Mouse (Mus musculus) liver, adult 2 months (tissue): Measurements from ENCODE around the gene Tdp2.

Source experiments
- CTCF ChIP-seq: fragments of 200-500 bp; IDR thresholded peaks from 2 replicates; pipeline ENCODE4 v1.5.1; 2011; ENCODE audit warnings: low read depth, low read length, control low read depth
- POLR2A ChIP-seq: fragments of 200-500 bp; IDR thresholded peaks from 2 replicates; pipeline ENCODE4 v1.6.1; 2011; ENCODE audit warnings: low read length, control low read depth; ENCODE audit not compliant: insufficient read depth; ENCODE audit errors: extremely low read depth

- no peak for TF ChIP-seq POLR2A
- no peak for TF ChIP-seq CTCF
These were observed 625 bp upstream of the Tdp2 start for GRCm38 (mm10) chr13:24830756-24831352.
